Mouse (Mus musculus): ENCODE data around the gene Hmg20b. TPM values are rescaled to one million over a fixed set of nuclear protein-coding genes. Genes with fewer than 3 reads are reported as not detected.

Gene Hmg20b
- polyA plus RNA-seq, 1 experiment from 2014 or later: 128 TPM

GRCm38 (mm10) chr10:81388505-81389055, 38.3 kb upstream of the Hmg20b start, which contains the start of gene Gm48552:
Gm48552 (plus strand) TSS chr10:81389005.
- no peaks in the 10 kb centered on the region for H3K9me3 ChIP-seq
- H3K4me1 ChIP-seq (replicated peaks): peaks cover 51% of the 10 kb centered on the region
- DNase-seq (ENCODE audit: low spot score): no peak
- peaks cover 46% of the 10 kb centered on the region for H3K36me3 ChIP-seq
- no peak within 1 kb of the TSS for H3K4me3 ChIP-seq
- H3K27me3 ChIP-seq (ENCODE audit: insufficient read depth, poor library complexity, severe bottlenecking): peaks cover 7% of the 10 kb centered on the region
- H3K27ac ChIP-seq: peak within 1 kb of the TSS; percentile 37
- WGBS: 91% methylated on average over 5 of the region's 5 CpGs

- WGBS: 94% methylated on average over 20 of the region's 20 CpGs
- Histone ChIP-seq H3K27ac (0 out of 2 replicates have a peak overlapping the region, but pooled peaks have one; percentile 29), H3K4me1 (replicated peaks) (peaks cover 42% of the 10 kb centered on the region), H3K4me3 (no peak overlapping the region), H3K9me3 (no peaks in the 10 kb centered on the region), H3K36me3 (peaks cover 46% of the 10 kb centered on the region), H3K27me3 (ENCODE audit: insufficient read depth, poor library complexity, severe bottlenecking) (peaks cover 4% of the 10 kb centered on the region)
- DNase-seq (ENCODE audit: low spot score): no peak
Measured at GRCm38 (mm10) chr10:81387716-81388115, 37.4 kb upstream of the Hmg20b start.

- Histone ChIP-seq H3K4me1 (replicated peaks) (peaks cover 37% of the 10 kb centered on the region), H3K9me3 (no peaks in the 10 kb centered on the region), H3K4me3 (peak overlapping the region; percentile 98), H3K36me3 (peaks cover 44% of the 10 kb centered on the region), H3K27me3 (ENCODE audit: insufficient read depth, poor library complexity, severe bottlenecking) (no peaks in the 10 kb centered on the region), H3K27ac (no peak overlapping the region)
- 86% methylated on average over 22 of the region's 22 CpGs for WGBS
- DNase-seq (ENCODE audit: low spot score): no peak
Measured at GRCm38 (mm10) chr10:81385603-81386306, 35.5 kb upstream of the Hmg20b start.

GRCm38 (mm10) chr10:81384605-81384982, 34.3 kb upstream of the Hmg20b start:
- Histone ChIP-seq H3K27ac (peak overlapping the region; percentile 91), H3K36me3 (peaks cover 38% of the 10 kb centered on the region), H3K9me3 (no peaks in the 10 kb centered on the region), H3K4me1 (replicated peaks) (peaks cover 28% of the 10 kb centered on the region), H3K4me3 (peak overlapping the region; percentile 98), H3K27me3 (ENCODE audit: insufficient read depth, poor library complexity, severe bottlenecking) (no peaks in the 10 kb centered on the region)
- no peak for DNase-seq (ENCODE audit: low spot score)
- under 1% methylated on average over 19 of the region's 19 CpGs for WGBS

GRCm38 (mm10) chr10:81383802-81384604, 33.7 kb upstream of the Hmg20b start, which contains the start of the genes Dohh and Gm48551:
Dohh (plus strand) TSS chr10:81384428.
Gm48551 (plus strand) TSS chr10:81384466.
- no peaks in the 10 kb centered on the region for H3K27me3 ChIP-seq (ENCODE audit: insufficient read depth, poor library complexity, severe bottlenecking)
- peaks cover 33% of the 10 kb centered on the region for H3K36me3 ChIP-seq
- peak within 1 kb of the TSS; percentile 91 for H3K27ac ChIP-seq
- H3K4me1 ChIP-seq (replicated peaks): peaks cover 26% of the 10 kb centered on the region
- WGBS: 9% methylated on average over 54 of the region's 54 CpGs
- H3K9me3 ChIP-seq: no peaks in the 10 kb centered on the region
- peak; percentile 98 for DNase-seq (ENCODE audit: low spot score)
- peak within 1 kb of the TSS; percentile 98 for H3K4me3 ChIP-seq

GRCm38 (mm10) chr10:81382039-81382438, 31.8 kb upstream of the Hmg20b start:
- no peak overlapping the region for H3K4me3 ChIP-seq
- no peaks in the 10 kb centered on the region for H3K9me3 ChIP-seq
- H3K27ac ChIP-seq: 0 out of 2 replicates have a peak overlapping the region, but pooled peaks have one; percentile 12
- no peak for DNase-seq (ENCODE audit: low spot score)
- H3K27me3 ChIP-seq (ENCODE audit: insufficient read depth, poor library complexity, severe bottlenecking): no peaks in the 10 kb centered on the region
- peaks cover 30% of the 10 kb centered on the region for H3K4me1 ChIP-seq (replicated peaks)
- 87% methylated on average over 5 of the region's 5 CpGs for WGBS
- H3K36me3 ChIP-seq: peaks cover 14% of the 10 kb centered on the region

GRCm38 (mm10) chr10:81379809-81380378, 29.6 kb upstream of the Hmg20b start:
- WGBS: 94% methylated on average over 6 of the region's 6 CpGs
- Histone ChIP-seq H3K27me3 (ENCODE audit: insufficient read depth, poor library complexity, severe bottlenecking) (no peaks in the 10 kb centered on the region), H3K4me3 (0 out of 2 replicates have a peak overlapping the region, but pooled peaks have one; percentile 6), H3K36me3 (peaks cover 17% of the 10 kb centered on the region), H3K9me3 (no peaks in the 10 kb centered on the region), H3K27ac (peak overlapping the region; percentile 64), H3K4me1 (replicated peaks) (peaks cover 35% of the 10 kb centered on the region)
- no peak for DNase-seq (ENCODE audit: low spot score)

- H3K27me3 ChIP-seq (ENCODE audit: insufficient read depth, poor library complexity, severe bottlenecking): no peaks in the 10 kb centered on the region
- no peaks in the 10 kb centered on the region for H3K9me3 ChIP-seq
- H3K27ac ChIP-seq: peak overlapping the region; percentile 98
- H3K4me3 ChIP-seq: peak overlapping the region; percentile 94
- H3K36me3 ChIP-seq: peaks cover 24% of the 10 kb centered on the region
- no peak for DNase-seq (ENCODE audit: low spot score)
- peaks cover 32% of the 10 kb centered on the region for H3K4me1 ChIP-seq (replicated peaks)
- 61% methylated on average over 3 of the region's 3 CpGs for WGBS
Measured at GRCm38 (mm10) chr10:81379183-81379553, 28.9 kb upstream of the Hmg20b start.

GRCm38 (mm10) chr10:81378553-81379182, 28.4 kb upstream of the Hmg20b start:
- Histone ChIP-seq H3K27ac (peak overlapping the region; percentile 98), H3K4me1 (replicated peaks) (peaks cover 32% of the 10 kb centered on the region), H3K4me3 (peak overlapping the region; percentile 94), H3K9me3 (no peaks in the 10 kb centered on the region), H3K27me3 (ENCODE audit: insufficient read depth, poor library complexity, severe bottlenecking) (no peaks in the 10 kb centered on the region), H3K36me3 (peaks cover 29% of the 10 kb centered on the region)
- DNase-seq (ENCODE audit: low spot score): peak; percentile 100
- under 1% methylated on average over 46 of the region's 46 CpGs for WGBS

- no peaks in the 10 kb centered on the region for H3K27me3 ChIP-seq (ENCODE audit: insufficient read depth, poor library complexity, severe bottlenecking)
- peak; percentile 21 for DNase-seq (ENCODE audit: low spot score)
- H3K4me1 ChIP-seq (replicated peaks): peaks cover 32% of the 10 kb centered on the region
- H3K9me3 ChIP-seq: no peaks in the 10 kb centered on the region
- 1% methylated on average over 59 of the region's 59 CpGs for WGBS
- H3K4me3 ChIP-seq: peak within 1 kb of the TSS; percentile 94
- H3K27ac ChIP-seq: peak within 1 kb of the TSS; percentile 98
- peaks cover 36% of the 10 kb centered on the region for H3K36me3 ChIP-seq
Measured at GRCm38 (mm10) chr10:81377793-81378552, 27.7 kb upstream of the Hmg20b start, which contains the start of gene Fzr1. Fzr1 (minus strand) TSS chr10:81378516.

- DNase-seq (ENCODE audit: low spot score): no peak
- Histone ChIP-seq H3K27me3 (ENCODE audit: insufficient read depth, poor library complexity, severe bottlenecking) (no peaks in the 10 kb centered on the region), H3K4me3 (peak overlapping the region; percentile 94), H3K36me3 (peaks cover 43% of the 10 kb centered on the region), H3K4me1 (replicated peaks) (peaks cover 32% of the 10 kb centered on the region), H3K9me3 (no peaks in the 10 kb centered on the region), H3K27ac (peak overlapping the region; percentile 98)
- WGBS: 65% methylated on average over 2 of the region's 2 CpGs
Measured at GRCm38 (mm10) chr10:81377362-81377664, 27.0 kb upstream of the Hmg20b start.
